Mouse (Mus musculus) cerebellum, postnatal 4 days (tissue): ENCODE data around the gene Gas2l1.
"Not testable (repeated sequence)": the region's sequence is repeated elsewhere in the genome, so short reads cannot be mapped to it uniquely, and the experiment has no call there.

ENCODE experiments used
- DNase-seq, 2 experiments: peaks; one replicate each; pipeline ENCODE4 v3.0.0; 2022; ENCODE audit warnings: low spot score in 2 of 2, mixed read lengths in 1 of 2

Gene Gas2l1

DNA sequence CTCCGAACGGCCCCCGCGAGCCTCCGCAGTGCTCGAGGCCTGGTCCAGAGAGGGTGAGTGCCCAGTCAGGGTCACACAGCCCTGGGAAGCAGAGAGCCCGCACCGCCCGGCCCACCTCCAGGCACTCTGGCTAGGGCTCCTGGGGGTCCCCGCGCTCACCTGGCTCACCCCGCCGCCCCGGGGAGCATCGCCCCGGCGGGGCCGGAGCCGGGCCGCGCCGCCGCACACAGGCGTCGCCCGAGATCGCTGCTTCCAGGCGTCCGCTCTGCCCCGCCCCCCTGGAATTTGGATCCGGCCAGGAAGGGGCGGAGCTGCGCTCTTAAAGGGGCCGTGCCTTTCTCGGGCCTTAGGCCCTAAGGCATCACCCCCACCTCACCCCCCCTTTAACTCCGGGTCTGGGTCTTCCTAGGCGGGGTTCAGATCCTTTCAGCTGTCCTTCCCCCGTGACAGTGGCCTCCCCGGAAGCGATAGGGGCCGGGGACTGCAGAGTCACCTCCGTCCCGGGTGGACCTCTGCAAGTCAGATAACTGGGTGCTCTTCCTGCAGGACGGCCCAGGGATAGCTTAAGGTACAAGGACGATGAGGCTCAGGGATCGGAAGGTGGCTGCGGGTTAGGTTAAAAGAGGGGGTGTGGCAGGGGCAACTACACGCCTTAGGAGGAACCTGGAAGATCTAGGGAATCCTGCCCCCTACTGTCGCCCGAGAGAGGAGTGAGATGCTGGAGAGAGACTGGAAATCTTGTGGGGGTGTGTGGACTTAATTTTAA, at the start of gene Gas2l1:
TSS of gene Gas2l1 (minus strand) at position 272 of the 766 bp plus-strand sequence.
- peak; percentile 56 to 81 for DNase-seq

GRCm38 (mm10) chr11:5113645-5114044, 48.5 kb upstream of the Gas2l1 start:
- DNase-seq = peak in 1 of 2 experiments; percentile 4

GRCm38 (mm10) chr11:5109441-5109840, 44.3 kb upstream of the Gas2l1 start:
- DNase-seq = no peak

DNA sequence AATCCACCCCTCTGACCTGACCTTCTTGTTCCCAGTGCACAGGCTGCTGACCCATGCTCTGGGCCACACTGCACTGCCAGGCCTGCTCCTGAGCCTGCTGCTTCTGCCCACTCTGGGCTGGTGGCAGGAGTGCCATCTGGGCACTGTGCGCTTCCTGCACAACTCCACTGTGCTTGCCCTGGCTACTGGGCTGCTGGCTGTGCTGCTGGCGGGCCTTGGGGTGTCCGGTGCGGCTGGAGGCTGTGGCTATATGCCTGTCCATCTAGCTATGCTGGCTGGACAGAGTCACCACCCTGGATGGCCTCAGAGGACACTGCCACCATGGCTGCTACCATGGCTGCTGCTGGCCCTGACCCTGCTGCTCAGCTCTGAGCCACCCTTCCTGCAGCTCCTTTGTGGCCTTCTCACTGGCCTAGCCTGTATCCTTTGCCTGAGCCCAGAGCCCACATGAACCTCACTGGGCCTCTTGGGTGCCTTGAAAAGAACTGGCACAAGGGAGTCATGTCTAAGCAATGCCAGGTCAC, 38.9 kb upstream of the Gas2l1 start:
- no peak for DNase-seq

- no peak for DNase-seq
Observed at GRCm38 (mm10) chr11:5102384-5102783, 37.3 kb upstream of the Gas2l1 start.

GRCm38 (mm10) chr11:5101641-5102040, 36.5 kb upstream of the Gas2l1 start:
- no peak for DNase-seq

DNA sequence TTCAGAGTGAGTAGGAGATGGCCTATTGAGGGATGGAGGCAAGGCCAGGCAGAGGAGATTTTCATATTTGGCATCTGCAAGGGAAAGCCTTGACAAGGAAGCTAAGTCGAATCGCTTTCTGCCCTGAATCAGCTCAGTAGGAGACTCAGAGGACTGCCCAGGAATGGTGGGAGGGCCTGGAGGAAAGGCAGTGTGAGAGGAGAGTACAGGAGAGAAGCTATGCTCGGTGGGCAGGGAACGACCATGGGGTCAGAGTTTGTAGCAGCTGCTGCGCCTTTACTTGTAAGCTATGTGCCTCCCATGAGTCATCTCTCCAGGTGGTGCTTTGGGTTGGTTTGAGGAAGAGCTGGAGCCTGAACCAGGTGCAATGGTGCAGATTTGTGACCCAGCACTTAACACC, 35.7 kb upstream of the Gas2l1 start:
- no peak for DNase-seq

DNA sequence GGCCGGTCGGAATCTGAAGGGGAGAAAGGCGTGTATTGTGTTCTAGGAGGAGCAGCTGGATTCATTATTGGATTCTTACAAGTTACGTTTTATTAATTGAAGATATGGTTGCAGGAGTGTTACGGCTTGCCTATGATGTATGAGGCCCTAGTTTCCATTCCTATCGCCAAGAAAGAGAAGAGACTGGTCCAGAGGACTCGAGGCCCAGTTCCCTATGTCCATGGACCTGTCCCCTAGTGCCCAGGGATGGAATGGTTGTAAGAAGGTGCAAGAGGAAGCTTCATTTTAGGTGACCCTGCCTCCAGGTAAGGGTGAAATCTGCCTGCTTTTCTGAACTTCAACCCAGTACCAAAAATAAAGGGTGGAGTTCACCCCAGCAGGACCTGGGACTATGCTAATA, 35.2 kb upstream of the Gas2l1 start:
- DNase-seq = no peak

DNA sequence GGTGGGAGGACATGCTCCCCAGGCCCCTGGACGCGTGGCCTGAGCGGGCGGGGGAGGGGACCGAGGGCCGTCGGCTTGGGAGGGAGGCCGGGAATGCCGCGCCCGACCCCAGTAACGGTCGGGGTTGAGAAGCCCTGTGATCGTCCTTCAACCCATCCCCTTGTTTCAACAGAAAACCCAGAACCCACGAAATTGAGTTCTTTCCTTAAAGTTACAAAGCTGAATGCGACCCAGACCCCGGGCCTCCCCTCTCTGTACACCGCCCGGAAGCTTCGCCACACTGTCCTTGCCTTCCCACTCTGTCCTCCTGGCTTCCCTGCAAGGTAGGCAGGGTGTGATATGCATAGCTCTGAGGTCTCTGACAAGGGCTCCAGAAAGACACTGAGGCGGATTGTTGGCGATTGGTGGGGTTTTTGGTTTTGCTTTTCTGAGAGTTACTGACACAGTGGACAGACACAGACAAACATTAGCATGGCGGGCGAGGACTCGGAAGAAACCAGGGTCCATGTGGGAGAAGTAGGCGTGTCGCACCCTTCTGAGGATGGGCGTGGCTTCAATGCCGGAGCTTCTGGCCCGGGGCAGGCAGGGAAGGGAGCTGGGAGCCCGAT, 34.6 kb upstream of the Gas2l1 start:
- DNase-seq = peak in 1 of 2 experiments; percentile 77

DNA sequence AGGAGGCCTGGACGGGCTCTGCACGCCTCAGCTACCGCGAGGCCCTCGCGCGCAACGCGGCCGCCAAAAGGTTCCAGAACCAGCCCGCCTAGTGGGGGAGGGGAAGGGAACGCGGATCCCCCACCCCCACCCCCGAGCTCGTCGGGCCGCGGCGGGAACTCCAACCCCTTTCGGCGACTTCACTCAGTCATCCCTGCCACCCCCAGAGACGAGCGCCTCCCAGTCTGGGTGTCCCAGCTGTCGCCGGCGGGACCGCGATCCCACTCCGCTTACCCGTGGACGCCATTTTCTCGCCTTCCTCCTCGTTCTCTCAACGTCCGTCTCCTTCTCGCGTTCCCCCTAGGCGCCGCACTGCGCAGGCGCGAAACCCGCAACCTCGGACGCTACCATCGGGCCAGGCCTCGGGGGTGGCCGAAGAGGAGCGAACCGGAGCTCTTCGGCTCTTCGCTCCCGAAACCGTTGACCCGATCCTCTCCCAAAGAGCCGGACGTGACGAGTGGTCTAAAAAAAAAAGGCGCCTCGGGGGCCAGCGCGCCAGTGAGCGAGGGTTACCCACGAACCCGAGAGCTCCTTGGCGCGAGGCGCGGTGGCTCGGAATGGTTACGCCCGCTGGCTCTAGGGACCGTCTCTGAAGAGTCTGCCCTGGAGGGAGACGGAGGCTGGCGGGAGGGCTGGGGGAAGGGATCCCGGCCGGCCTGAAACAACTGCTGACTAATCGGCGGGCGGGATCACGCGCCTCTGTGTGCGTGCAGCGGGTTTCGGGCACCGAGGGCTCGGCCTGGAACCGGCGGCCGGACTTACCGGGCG, 33.8 kb upstream of the Gas2l1 start, which contains the start of the genes Rhbdd3 and Ewsr1:
TSS of gene Rhbdd3 (plus strand) at position 191 of the 807 bp plus-strand sequence.
TSS of gene Ewsr1 (minus strand) at position 531 of the 807 bp plus-strand sequence.
- peak; percentile 98 to 99 for DNase-seq

GRCm38 (mm10) chr11:5098035-5098735, 33.1 kb upstream of the Gas2l1 start:
- DNase-seq = no peak

DNA sequence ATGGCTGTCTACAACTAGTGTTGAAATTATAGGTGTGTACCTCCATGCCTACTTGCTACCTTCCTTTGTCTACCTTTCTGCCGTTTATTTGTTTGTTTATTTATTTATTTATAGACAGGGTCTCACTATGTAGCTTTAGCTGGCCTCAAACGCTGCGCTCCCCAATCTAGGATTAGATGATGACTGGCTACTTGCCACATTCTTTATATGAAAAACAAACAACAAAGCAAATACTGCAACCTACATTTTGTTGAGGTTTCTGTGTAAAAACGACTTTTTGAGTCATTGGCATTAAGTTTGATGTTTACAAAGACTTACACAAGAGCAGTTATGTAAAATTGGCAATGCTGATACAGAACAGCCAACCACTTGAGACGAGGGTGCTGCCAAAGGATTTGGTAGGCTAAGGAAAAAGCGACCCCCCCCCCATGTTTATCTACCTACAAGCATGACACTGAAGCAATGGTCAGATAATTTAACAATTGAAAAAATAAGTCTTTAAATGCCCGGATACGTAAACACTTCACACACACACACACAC, 31.4 kb upstream of the Gas2l1 start:
- no peak for DNase-seq

- DNase-seq = no peak
Observed at GRCm38 (mm10) chr11:5095877-5096276, 30.8 kb upstream of the Gas2l1 start.

DNA sequence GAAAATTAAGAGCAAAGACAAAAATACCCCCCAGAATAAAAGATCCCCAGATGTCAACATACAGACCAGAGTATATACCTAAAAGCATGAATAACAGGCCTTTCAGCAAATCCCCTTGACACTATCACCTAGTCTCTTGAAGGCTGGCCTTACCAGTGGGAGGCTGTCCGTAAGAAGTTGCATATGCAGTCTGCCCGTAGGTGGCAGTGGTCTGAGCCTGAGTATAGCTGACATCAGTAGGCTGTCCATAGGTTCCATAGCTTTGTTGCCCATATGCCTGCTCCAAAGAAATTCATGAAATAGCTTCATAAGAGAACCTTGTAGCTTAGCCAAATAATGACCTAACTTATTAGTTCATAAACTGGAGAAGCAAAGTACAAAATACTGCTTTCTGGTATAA, 26.6 kb upstream of the Gas2l1 start:
- DNase-seq = no peak

DNA sequence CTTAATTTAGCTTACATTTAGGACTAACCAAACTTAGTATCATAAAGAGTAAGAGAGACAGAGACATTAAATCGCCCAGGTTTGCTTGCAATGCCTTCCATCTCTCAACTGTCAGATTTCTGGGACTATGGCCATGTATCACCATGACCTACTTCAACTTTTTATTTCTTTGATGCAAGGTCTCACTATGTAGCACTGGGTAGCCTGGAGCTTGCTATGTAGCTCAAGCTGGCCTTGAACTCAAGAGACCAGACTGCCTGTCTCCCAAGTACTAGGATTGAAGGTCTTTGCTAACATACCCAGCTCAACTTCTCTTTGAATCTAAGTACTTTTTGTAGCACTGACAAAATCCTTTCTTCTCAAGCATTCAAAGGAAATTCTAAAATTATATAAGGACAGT, 24.0 kb upstream of the Gas2l1 start:
- DNase-seq = no peak

DNA sequence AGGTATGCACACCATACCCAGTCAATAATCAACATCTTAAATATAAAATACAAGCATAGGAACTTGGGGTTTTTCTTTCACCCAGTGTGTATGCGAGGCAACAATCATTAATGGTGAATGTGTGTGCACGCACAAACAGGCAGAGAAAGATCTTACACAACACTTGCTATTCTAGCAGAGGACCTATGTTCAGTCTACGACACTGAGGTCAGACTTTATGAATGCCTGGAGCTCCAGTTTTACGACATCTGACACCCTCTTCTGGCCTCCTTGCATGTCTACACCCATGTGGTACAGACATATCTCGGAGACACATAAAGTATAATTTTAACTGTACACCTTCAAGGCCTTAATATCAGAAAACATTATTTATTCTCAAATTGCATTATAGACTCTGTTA, 11.7 kb upstream of the Gas2l1 start:
- DNase-seq = not testable (repeated sequence)

GRCm38 (mm10) chr11:5075760-5076159, 10.6 kb upstream of the Gas2l1 start:
- no peak for DNase-seq

- DNase-seq = no peak
Observed at GRCm38 (mm10) chr11:5074882-5075281, 9.8 kb upstream of the Gas2l1 start.

- no peak for DNase-seq
Observed at GRCm38 (mm10) chr11:5068126-5068971, 3.2 kb upstream of the Gas2l1 start.

GRCm38 (mm10) chr11:5067063-5067462, 1.9 kb upstream of the Gas2l1 start:
- DNase-seq = no peak
